ENCODE assay signal across 7 mouse cellular contexts in genomic region chr4:126110374-126111152, GRCm38 (mm10). TPM values are rescaled to one million over a fixed set of nuclear protein-coding genes. Genes with fewer than 3 reads are reported as not detected.
DNase-seq lines count a peak whose midpoint lies in the region; ATAC-seq and TF ChIP-seq lines count a peak whose summit lies in the region.

No protein-coding gene starts in this region.

- H3K27me3 ChIP-seq in limb, embryonic 11.5 days (ENCODE audit: control insufficient read depth, insufficient read depth, low read length) = no peaks in the 10 kb centered on the region
- no peaks in the 10 kb centered on the region for H3K27me3 ChIP-seq in midbrain, embryonic 13.5 days
- H3K27me3 ChIP-seq in spleen, adult 2 months (ENCODE audit: control insufficient read depth, insufficient read depth, low read length) = no peaks in the 10 kb centered on the region

- peak; percentile 88 for ATAC-seq in activated CD4-positive, CD25-positive, alpha-beta regulatory T cell, adult 4 months
- peak; percentile 75 for ATAC-seq in common myeloid progenitor, adult 5-6 weeks (replicated peaks; ENCODE audit: low read depth, poor library complexity, severe bottlenecking)
- ATAC-seq in limb, embryonic 11.5 days (ENCODE audit: insufficient number of reproducible peaks, low FRiP score, low TSS enrichment, low read depth) = peak; percentile 35; the same call in 1 of the 2 replicates
- ATAC-seq in midbrain, embryonic 13.5 days = peak; percentile 64

- no peak for TF ChIP-seq CTCF in spleen, adult 2 months (IDR thresholded peaks at IDR 0.05; ENCODE audit: extremely low read depth, insufficient read depth, insufficient read length, insufficient replicate concordance)

- H3K9ac ChIP-seq in limb, embryonic 11.5 days (ENCODE audit: low read length) = peak overlapping the region; percentile 40; the same call in 1 of the 2 replicates
- H3K9ac ChIP-seq in midbrain, embryonic 13.5 days (replicated peaks) = peak overlapping the region; percentile 37

- WGBS in limb, embryonic 11.5 days = 6% methylated on average over 12 of the region's 12 CpGs
- WGBS in midbrain, embryonic 13.5 days = 10% methylated on average over 12 of the region's 12 CpGs
- 3% methylated on average over 12 of the region's 12 CpGs for WGBS in spleen, adult 2 months

- H3K4me1 ChIP-seq in limb, embryonic 11.5 days (ENCODE audit: control insufficient read depth, insufficient read depth, low read length) = peaks cover 28% of the 10 kb centered on the region
- H3K4me1 ChIP-seq in midbrain, embryonic 13.5 days (replicated peaks) = peaks cover 68% of the 10 kb centered on the region
- peaks cover 22% of the 10 kb centered on the region; the same call in 1 of the 2 replicates for H3K4me1 ChIP-seq in spleen, adult 2 months (ENCODE audit: control insufficient read depth, insufficient read depth, insufficient read length)

- peak; percentile 100 for DNase-seq in heart, adult 11 months
- DNase-seq in kidney, adult 11 months = peak; percentile 85
- DNase-seq in limb, embryonic 11.5 days (ENCODE audit: low spot score) = peak; percentile 38
- peak; percentile 60 to 85 for DNase-seq in spleen, adult 2 months (ENCODE audit: low read depth in 1 of 2, low spot score in 2 of 2)

- H3K9me3 ChIP-seq in limb, embryonic 11.5 days (ENCODE audit: control insufficient read depth, low read length) = no peaks in the 10 kb centered on the region
- no peaks in the 10 kb centered on the region for H3K9me3 ChIP-seq in midbrain, embryonic 13.5 days

- peak overlapping the region; percentile 68 for H3K27ac ChIP-seq in limb, embryonic 11.5 days (replicated peaks; ENCODE audit: low read depth, low read length)
- H3K27ac ChIP-seq in midbrain, embryonic 13.5 days = peak overlapping the region; percentile 81
- H3K27ac ChIP-seq in spleen, adult 2 months (ENCODE audit: insufficient read depth, low read length) = peak overlapping the region; percentile 88

- TF ChIP-seq POLR2A in spleen, adult 2 months (IDR thresholded peaks at IDR 0.05; ENCODE audit: low read depth, low read length) = peak; percentile 71

- no peaks in the 10 kb centered on the region for H3K36me3 ChIP-seq in limb, embryonic 11.5 days (ENCODE audit: control insufficient read depth, insufficient read depth, low read length)
- no peaks in the 10 kb centered on the region for H3K36me3 ChIP-seq in midbrain, embryonic 13.5 days
- no peaks in the 10 kb centered on the region for H3K36me3 ChIP-seq in spleen, adult 2 months (ENCODE audit: control insufficient read depth, insufficient read depth, low read length)

- peak overlapping the region; percentile 25; the same call in 1 of the 2 replicates for H3K4me2 ChIP-seq in limb, embryonic 11.5 days (ENCODE audit: low read depth, severe bottlenecking)
- peak overlapping the region; percentile 33 for H3K4me2 ChIP-seq in midbrain, embryonic 13.5 days (replicated peaks)

- no peak overlapping the region for H3K4me3 ChIP-seq in limb, embryonic 11.5 days (ENCODE audit: low read depth, low read length)
- no peak overlapping the region for H3K4me3 ChIP-seq in midbrain, embryonic 13.5 days (replicated peaks)
- H3K4me3 ChIP-seq in spleen, adult 2 months (ENCODE audit: extremely low read depth, insufficient read depth, insufficient read length) = peak overlapping the region; percentile 14; the same call in 1 of the 2 replicates

RNA-seq across cellular contexts. Expression of gene Stk40, which starts 6.8 kb away (rescaled TPM):
- 10 to 100 TPM; 15.5 to 20.4 TPM for polyA plus RNA-seq in activated CD4-positive, CD25-positive, alpha-beta regulatory T cell, adult 4 months (2017; shearing (Covaris generic))
- total RNA-seq in common myeloid progenitor, adult 5-6 weeks (2017) = 10.6 and 11.7 TPM in 2 replicates
- polyA plus RNA-seq in limb, embryonic 11.5 days (2014; fragmentation: Nextera tagmentation; extraction: Ambion mirVana) = 27.8 and 30.4 TPM in 2 replicates
- 35.7 and 37.0 TPM in 2 replicates for polyA plus RNA-seq in midbrain, embryonic 13.5 days (2015; fragmentation: Nextera tagmentation; extraction: Ambion mirVana)
- 19.4 and 21.0 TPM in 2 replicates for polyA plus RNA-seq in spleen, adult 2 months (2012; rRNA removed)

RNA-seq across cellular contexts. Expression of gene Lsm10, which starts 14.1 kb away (rescaled TPM):
- polyA plus RNA-seq in activated CD4-positive, CD25-positive, alpha-beta regulatory T cell, adult 4 months (2017; shearing (Covaris generic)) = 10 to 100 TPM; 67.3 to 70.5 TPM
- 14.9 and 15.8 TPM in 2 replicates for total RNA-seq in common myeloid progenitor, adult 5-6 weeks (2017)
- polyA plus RNA-seq in limb, embryonic 11.5 days (2014; fragmentation: Nextera tagmentation; extraction: Ambion mirVana) = 39.0 and 44.8 TPM in 2 replicates
- 45.9 and 52.1 TPM in 2 replicates for polyA plus RNA-seq in midbrain, embryonic 13.5 days (2015; fragmentation: Nextera tagmentation; extraction: Ambion mirVana)
- polyA plus RNA-seq in spleen, adult 2 months (2012; rRNA removed) = 22.2 and 25.7 TPM in 2 replicates

RNA-seq across cellular contexts. Expression of gene Eva1b, which starts 37.0 kb away (rescaled TPM):
- 10 to 100 TPM; 18.8 to 19.0 TPM for polyA plus RNA-seq in activated CD4-positive, CD25-positive, alpha-beta regulatory T cell, adult 4 months (2017; shearing (Covaris generic))
- 0.68 and 1.0 TPM in 2 replicates for total RNA-seq in common myeloid progenitor, adult 5-6 weeks (2017)
- 64.3 and 70.3 TPM in 2 replicates for polyA plus RNA-seq in limb, embryonic 11.5 days (2014; fragmentation: Nextera tagmentation; extraction: Ambion mirVana)
- 10.3 and 12.9 TPM in 2 replicates for polyA plus RNA-seq in midbrain, embryonic 13.5 days (2015; fragmentation: Nextera tagmentation; extraction: Ambion mirVana)
- polyA plus RNA-seq in spleen, adult 2 months (2012; rRNA removed) = 57.5 and 89.5 TPM in 2 replicates

RNA-seq across cellular contexts. Expression of gene Oscp1, which starts 52.2 kb away (rescaled TPM):
- polyA plus RNA-seq in activated CD4-positive, CD25-positive, alpha-beta regulatory T cell, adult 4 months (2017; shearing (Covaris generic)) = under 1 TPM; 0.47 to 0.69 TPM
- total RNA-seq in common myeloid progenitor, adult 5-6 weeks (2017) = 1.6 and 7.5 TPM in 2 replicates
- polyA plus RNA-seq in limb, embryonic 11.5 days (2014; fragmentation: Nextera tagmentation; extraction: Ambion mirVana) = 20.1 and 21.4 TPM in 2 replicates
- 35.5 and 36.2 TPM in 2 replicates for polyA plus RNA-seq in midbrain, embryonic 13.5 days (2015; fragmentation: Nextera tagmentation; extraction: Ambion mirVana)
- polyA plus RNA-seq in spleen, adult 2 months (2012; rRNA removed) = 0.35 and 0.46 TPM in 2 replicates

RNA-seq across cellular contexts. Expression of gene Sh3d21, which starts 52.7 kb away (rescaled TPM):
- under 1 TPM in 1 of 2 experiments, not detected in 1; 0.92 TPM for polyA plus RNA-seq in activated CD4-positive, CD25-positive, alpha-beta regulatory T cell, adult 4 months (2017; shearing (Covaris generic))
- not detected in 2 replicates for total RNA-seq in common myeloid progenitor, adult 5-6 weeks (2017)
- 5.4 and 5.5 TPM in 2 replicates for polyA plus RNA-seq in limb, embryonic 11.5 days (2014; fragmentation: Nextera tagmentation; extraction: Ambion mirVana)
- 0.55 and 1.0 TPM in 2 replicates for polyA plus RNA-seq in midbrain, embryonic 13.5 days (2015; fragmentation: Nextera tagmentation; extraction: Ambion mirVana)
- polyA plus RNA-seq in spleen, adult 2 months (2012; rRNA removed) = 0.34 and 0.54 TPM in 2 replicates

Comparison
In these comparisons a context has a peak if more than half of its experiments do, and no peak if none do; other contexts are left out.
1. ATAC-seq: peak in every context shown above with its lines; median percentile 88 in activated CD4-positive, CD25-positive, alpha-beta regulatory T cell, adult 4 months; 75 in common myeloid progenitor, adult 5-6 weeks; 64 in midbrain, embryonic 13.5 days; 35 in limb, embryonic 11.5 days.
2. DNase-seq: peak in every context shown above with its lines; median percentile 100 in heart, adult 11 months; 85 in kidney, adult 11 months; 72 in spleen, adult 2 months; 38 in limb, embryonic 11.5 days.